Mouse (Mus musculus) gastrocnemius, adult 18-20 months (tissue): Measurements from ENCODE around the gene Klf7. TPM values are rescaled to one million over a fixed set of nuclear protein-coding genes. Genes with fewer than 3 reads are reported as not detected.

Experiments
- DNase-seq: peaks from one replicate; pipeline ENCODE4 v3.0.0; 2021; ENCODE audit warnings: low spot score
- total RNA-seq, 2 experiments: library from RNA; stranded (reverse); gene quantifications; 2 replicates each; pipeline ENCODE4 v1.2.3; 2021

Gene Klf7
- total RNA-seq, 2 experiments from 2014 or later = 5.8 to 8.1 TPM

DNA sequence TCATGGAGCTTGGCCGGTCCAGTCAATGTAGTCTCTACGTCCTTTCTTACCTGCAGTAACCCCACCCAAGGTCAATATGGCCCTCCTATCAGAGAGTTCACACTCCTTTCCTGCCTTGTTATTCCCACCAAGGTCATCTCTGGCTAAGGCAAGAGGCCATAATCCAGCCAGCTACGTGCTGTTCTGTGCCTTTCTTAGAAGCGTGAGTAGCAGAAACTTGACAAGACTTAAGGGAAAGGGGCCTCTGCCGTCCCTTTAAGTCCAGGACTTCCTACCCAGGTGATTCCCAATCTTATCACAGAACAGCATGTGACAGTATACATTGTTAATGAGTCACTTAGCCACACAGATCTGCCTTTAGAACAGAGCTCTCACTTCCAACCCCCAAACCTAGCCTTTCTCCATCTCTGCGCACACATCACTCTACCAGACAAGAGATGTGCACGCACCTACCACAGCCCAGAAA lies 16.9 kb downstream of the Klf7 start:
- no peak for DNase-seq

DNA sequence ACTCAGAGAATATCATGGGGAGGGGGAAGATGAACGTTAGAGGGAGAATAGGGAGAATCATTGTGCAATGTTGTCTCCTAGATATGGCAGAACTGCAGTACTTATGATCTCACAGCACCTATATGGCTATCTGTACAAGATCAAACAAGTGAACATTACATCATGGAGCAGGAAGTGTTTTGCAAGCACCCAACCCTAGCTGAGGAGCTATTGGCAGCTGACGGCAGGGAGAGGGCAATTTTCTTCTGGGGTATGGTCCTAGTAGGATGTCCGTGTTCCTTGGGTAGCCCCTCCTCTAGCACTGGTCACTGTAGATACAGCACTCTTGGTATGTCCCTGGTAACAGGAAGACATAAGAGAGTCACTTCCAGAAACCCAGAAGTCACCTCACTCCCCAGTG lies 17.4 kb downstream of the Klf7 start:
- DNase-seq = no peak

- DNase-seq = no peak
Observed at GRCm38 (mm10) chr1:64101331-64101730, 20.8 kb downstream of the Klf7 start.

- DNase-seq = no peak
Observed at GRCm38 (mm10) chr1:64098800-64099199, 23.3 kb downstream of the Klf7 start.

DNA sequence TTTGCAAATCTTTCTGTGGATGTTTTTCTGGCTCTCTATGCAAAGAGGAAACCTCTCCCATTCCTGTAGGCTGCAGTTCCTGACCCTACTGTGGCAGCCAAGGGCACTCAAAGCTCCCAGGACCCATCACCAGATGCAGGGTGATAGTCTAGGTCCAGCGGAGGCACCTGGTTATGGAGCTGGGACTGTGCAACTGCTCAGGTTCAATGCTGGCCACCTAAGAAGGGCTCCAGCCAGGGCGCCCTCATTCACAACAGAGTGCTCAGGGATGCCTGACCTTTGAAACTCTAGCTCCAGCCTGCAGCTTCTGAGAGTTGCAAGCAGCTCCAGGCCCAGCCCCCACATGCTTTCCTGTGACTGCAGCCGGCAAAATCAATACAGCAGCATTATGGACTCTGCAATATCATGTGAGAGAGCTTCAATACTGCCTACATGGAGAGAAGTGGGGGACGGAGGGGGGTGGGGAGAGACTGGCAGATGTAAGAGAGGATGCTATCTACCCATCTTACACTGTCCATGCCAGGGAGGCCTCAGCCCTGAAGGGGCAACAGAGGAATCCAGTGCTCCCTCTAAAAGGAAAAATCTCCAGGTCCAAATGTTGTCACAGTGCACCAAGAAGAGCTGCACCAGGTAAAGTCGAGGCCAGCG lies 24.3 kb downstream of the Klf7 start:
- peak; percentile 21 for DNase-seq

GRCm38 (mm10) chr1:64093018-64093417 lies 29.1 kb downstream of the Klf7 start:
- peak; percentile 14 for DNase-seq

DNA sequence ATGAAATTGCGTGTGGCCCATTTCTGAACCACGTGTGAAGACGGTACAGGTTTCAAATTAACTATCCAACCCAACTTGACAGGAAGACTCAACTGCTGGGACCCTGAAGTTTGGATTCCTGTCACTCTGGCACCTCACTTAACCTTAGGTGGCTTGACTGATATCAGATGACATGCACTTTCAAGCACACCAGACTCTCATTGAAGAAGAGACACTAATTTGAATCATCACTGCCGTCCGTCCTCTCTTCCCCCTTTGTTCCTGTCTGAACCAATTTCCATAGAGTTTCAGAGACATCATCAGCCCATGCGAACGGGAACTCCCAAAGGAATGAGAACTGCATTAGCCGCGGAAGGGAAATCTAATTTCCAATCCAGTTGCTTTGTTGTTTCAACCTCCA lies 30.5 kb downstream of the Klf7 start:
- no peak for DNase-seq

DNA sequence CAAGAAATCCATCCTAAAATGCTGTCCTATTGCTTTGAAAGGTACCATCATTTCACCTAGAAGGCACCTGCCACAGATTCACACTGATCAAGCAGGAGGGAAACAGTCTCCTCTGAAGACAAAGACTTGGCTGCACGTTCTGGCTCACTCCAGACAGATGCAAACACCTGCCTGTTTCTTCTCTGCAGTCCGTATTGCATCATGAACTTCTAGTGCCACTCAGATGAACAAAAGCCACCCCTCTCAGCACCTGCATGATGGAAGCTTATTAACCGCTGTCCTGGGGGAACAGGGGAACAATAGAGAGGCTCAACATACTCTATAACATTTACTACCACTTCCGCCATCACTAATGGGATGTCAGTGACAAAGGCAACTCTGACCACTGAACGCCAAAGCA lies 31.5 kb downstream of the Klf7 start:
- DNase-seq = no peak

GRCm38 (mm10) chr1:64089691-64090090 lies 32.4 kb downstream of the Klf7 start:
- no peak for DNase-seq

DNA sequence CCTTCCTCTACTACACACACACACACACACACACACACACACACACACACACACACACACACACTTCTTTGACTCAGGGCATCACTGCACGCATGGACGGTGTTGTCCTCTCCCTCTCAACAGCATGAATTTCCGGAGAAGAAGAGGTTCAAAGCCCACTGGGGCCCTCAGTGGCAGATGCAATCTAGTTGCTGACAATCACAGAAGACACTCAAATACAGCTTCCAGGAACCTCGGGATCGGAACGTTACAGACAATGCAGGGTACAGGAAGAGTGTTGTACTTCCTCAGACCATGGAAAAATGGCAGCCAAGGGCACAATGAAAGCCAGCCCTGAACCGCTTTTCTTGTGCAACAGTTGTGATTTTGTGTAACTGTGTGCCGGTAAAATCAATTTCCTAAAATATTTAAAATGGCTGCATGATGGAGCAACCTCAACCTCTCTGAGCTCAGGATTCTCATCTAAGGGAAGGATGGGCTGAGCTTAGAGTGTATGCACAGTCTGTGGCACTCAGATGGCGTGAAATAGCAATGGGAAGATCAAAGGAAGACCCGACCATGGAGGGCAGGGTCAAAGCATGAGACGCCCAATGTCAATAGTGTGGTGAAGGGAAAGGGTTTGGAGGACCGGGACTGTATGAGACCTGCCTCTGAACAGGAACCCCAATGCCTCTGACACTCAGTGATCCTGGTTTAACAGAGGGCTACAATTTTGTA lies 33.3 kb downstream of the Klf7 start:
- DNase-seq = no peak

- peak; percentile 50 for DNase-seq
Observed at GRCm38 (mm10) chr1:64087657-64088603, 34.2 kb downstream of the Klf7 start.

GRCm38 (mm10) chr1:64085875-64086274 lies 36.2 kb downstream of the Klf7 start:
- no peak for DNase-seq

DNA sequence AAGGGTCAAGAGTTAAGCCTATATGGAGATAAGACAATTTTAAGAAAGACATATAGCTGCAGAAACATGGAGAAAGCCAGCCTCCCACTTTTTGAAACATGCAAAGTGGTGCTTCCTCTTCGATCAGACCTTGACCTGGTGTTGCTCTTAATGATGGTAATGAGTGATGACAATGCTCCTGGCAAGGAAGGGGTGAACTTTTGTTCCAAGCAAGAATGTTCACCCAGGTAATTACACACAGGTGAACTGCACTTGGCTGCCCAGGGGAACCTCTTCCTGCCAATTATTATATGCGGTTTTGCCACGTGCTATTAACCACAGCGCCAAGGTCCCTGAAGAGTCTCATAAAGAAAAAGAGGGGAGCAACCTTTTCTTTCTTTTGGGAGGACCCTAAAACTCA lies 36.7 kb downstream of the Klf7 start:
- DNase-seq = no peak

DNA sequence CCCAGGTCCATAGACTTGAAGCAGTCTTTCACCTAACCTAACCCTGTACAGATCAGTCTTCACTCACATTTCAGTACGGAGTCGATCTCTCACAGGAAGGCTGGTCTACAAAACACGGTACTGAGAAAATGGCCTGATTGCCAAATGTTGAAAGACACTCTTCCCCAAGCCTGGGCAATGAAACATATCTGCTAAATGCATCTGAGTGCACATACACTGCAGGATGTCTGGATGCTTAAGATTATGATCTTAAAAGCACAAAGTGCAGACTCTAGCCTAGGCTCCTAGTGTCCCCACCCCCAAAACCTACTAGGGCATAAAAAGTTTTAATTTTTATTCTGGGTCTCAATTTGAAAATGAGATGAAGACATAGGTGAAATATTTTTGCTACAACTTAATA lies 37.4 kb downstream of the Klf7 start:
- DNase-seq = no peak

GRCm38 (mm10) chr1:64081791-64082190 lies 40.3 kb downstream of the Klf7 start:
- no peak for DNase-seq

GRCm38 (mm10) chr1:64081217-64081616 lies 40.9 kb downstream of the Klf7 start:
- DNase-seq = no peak

DNA sequence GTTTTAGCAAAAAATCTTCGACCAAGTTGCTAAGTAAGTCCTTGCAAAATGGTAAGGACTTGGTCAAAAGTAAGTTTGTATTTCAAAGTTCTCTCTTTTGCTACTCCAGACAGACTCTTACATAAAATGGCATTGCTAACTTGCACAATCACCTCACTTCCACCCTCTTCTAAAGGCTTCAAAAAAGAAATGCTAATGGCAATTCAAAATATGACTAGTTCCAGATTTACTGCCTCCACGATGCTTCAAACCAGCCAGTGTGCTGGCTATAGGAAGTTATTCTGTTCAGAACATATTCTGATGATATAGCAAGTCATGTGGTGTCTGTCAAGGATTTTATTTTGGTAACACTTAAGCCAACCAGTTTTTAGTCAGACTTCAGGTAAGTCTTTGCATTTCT lies 41.8 kb downstream of the Klf7 start:
- DNase-seq = no peak

DNA sequence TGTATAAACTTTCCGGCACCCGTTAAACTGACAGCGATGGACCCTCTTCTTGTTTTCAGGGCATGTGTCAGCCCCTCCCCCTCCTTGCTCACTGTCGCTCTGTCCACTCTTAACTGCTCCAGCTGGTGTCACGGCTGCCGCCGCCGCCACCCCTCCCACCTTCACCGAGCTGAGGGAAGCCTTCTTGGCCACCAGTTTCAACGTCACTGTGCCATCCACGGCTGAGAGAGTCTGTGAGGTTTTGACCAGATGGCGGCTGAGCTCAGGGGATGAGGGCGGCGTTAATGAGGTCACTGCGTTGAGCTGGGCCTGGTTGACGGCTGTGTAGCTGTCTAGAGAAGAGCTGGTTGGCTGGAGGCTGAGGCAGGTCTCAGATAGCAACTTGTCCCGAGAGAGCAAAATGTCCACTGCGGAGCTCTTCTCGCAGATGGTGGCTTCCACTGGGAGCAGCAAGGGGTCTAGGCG lies 43.3 kb downstream of the Klf7 start:
- no peak for DNase-seq

DNA sequence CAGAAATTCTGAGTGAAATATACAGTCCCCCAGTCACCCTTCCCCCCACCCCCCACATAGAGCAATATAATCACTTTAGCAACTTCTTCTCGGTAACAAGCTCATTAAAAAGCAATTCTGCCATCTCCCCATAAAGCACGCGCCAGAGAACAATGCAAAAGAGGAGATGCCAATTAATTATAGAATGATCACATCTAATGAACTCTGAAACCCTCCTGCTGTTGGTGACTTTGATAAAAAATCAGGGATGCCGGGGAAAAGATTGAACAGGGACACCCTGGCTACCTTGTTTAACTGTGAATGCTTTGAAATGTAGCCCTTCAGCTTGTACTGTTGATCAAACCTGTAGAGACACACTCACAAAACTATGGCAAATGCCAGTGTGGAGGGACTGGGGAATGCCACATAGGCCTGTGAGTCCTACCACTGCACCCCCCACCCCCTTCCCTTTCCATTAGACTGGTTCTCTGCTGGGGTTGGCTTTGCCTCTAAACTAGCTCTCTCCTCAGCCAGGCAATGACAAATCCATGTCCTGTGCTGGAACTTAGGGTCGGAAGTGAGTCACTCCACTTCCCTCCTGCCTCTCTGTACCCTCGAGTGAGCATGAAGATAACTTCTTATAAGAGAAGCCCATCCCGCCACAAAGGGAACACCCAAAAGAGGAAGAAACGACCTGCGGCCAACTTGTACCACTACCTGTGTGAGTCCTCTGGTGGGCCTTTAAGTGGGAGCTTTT lies 43.9 kb downstream of the Klf7 start:
- peak; percentile 12 for DNase-seq

DNA sequence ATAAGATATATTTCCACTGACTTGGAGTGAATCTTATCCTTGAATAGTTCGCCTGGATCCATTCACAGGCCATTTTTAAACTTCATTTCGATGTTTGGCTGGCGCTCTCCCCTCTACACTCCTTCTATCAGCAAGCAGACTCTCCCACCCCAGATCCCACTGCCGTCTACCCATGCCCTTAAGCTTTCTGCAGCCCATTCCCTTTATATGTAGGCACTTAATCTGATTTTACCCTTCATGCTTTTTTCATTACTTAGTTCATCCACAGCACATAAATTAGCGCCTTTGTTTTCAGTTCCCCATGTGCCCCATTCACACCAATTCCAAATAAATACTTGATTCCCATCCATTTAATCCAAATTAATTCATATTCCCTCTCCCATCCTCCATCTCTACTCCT lies 48.0 kb downstream of the Klf7 start:
- DNase-seq = no peak

- no peak for DNase-seq
Observed at GRCm38 (mm10) chr1:64070947-64071346, 51.1 kb downstream of the Klf7 start.
